Mouse (Mus musculus): ENCODE results near the gene Ccdc144b. TPM values are rescaled to one million over a fixed set of nuclear protein-coding genes. Genes with fewer than 3 reads are reported as not detected.

Gene Ccdc144b
- polyA plus RNA-seq, 1 experiment from 2014 or later = not detected

GRCm38 (mm10) chr3:35970441-35970840 lies 82.9 kb downstream of the Ccdc144b start:
- Histone ChIP-seq H3K27ac (ENCODE audit: low read depth) (no peak overlapping the region), H3K4me3 (ENCODE audit: low read depth, low read length) (no peak overlapping the region), H3K9me3 (ENCODE audit: low read depth, low read length) (no peaks in the 10 kb centered on the region), H3K4me1 (ENCODE audit: insufficient read depth) (no peaks in the 10 kb centered on the region), H3K9ac (no peak overlapping the region), H3K36me3 (ENCODE audit: insufficient read depth) (peaks cover 32% of the 10 kb centered on the region), H3K27me3 (ENCODE audit: insufficient read depth, low read length) (no peaks in the 10 kb centered on the region), H3K4me2 (no peak overlapping the region)
- no peak for DNase-seq
- no peak for ATAC-seq (ENCODE audit: insufficient read depth)
- no peak for TF ChIP-seq CTCF (IDR thresholded peaks at IDR 0.05; ENCODE audit: low read depth)
- WGBS = 89% methylated on average over 4 of the region's 4 CpGs

- H3K27ac ChIP-seq (ENCODE audit: low read depth) = no peak overlapping the region
- no peaks in the 10 kb centered on the region for H3K4me1 ChIP-seq (ENCODE audit: insufficient read depth)
- no peaks in the 10 kb centered on the region for H3K9me3 ChIP-seq (ENCODE audit: low read depth, low read length)
- H3K4me3 ChIP-seq (ENCODE audit: low read depth, low read length) = no peak overlapping the region
- H3K4me2 ChIP-seq = no peak overlapping the region
- no peaks in the 10 kb centered on the region for H3K27me3 ChIP-seq (ENCODE audit: insufficient read depth, low read length)
- no peak for TF ChIP-seq CTCF (IDR thresholded peaks at IDR 0.05; ENCODE audit: low read depth)
- H3K9ac ChIP-seq = no peak overlapping the region
- DNase-seq (no peak), ATAC-seq (ENCODE audit: insufficient read depth) (no peak)
- 89% methylated on average over 8 of the region's 8 CpGs for WGBS
- H3K36me3 ChIP-seq (ENCODE audit: insufficient read depth) = peaks cover 29% of the 10 kb centered on the region
Measured at GRCm38 (mm10) chr3:35967366-35967921, 85.9 kb downstream of the Ccdc144b start.

GRCm38 (mm10) chr3:35966493-35966892 lies 86.9 kb downstream of the Ccdc144b start:
- ATAC-seq (ENCODE audit: insufficient read depth) = no peak
- Histone ChIP-seq H3K9ac (no peak overlapping the region), H3K4me3 (ENCODE audit: low read depth, low read length) (no peak overlapping the region), H3K4me2 (no peak overlapping the region), H3K27me3 (ENCODE audit: insufficient read depth, low read length) (no peaks in the 10 kb centered on the region), H3K4me1 (ENCODE audit: insufficient read depth) (no peaks in the 10 kb centered on the region), H3K27ac (ENCODE audit: low read depth) (no peak overlapping the region), H3K36me3 (ENCODE audit: insufficient read depth) (peaks cover 27% of the 10 kb centered on the region), H3K9me3 (ENCODE audit: low read depth, low read length) (no peaks in the 10 kb centered on the region)
- WGBS = 81% methylated on average over 2 of the region's 2 CpGs
- DNase-seq = no peak
- no peak for TF ChIP-seq CTCF (IDR thresholded peaks at IDR 0.05; ENCODE audit: low read depth)

GRCm38 (mm10) chr3:35964928-35965327 lies 88.4 kb downstream of the Ccdc144b start:
- Histone ChIP-seq H3K4me3 (ENCODE audit: low read depth, low read length) (no peak overlapping the region), H3K27me3 (ENCODE audit: insufficient read depth, low read length) (no peaks in the 10 kb centered on the region), H3K9ac (no peak overlapping the region), H3K4me1 (ENCODE audit: insufficient read depth) (no peaks in the 10 kb centered on the region), H3K27ac (ENCODE audit: low read depth) (no peak overlapping the region), H3K36me3 (ENCODE audit: insufficient read depth) (peaks cover 34% of the 10 kb centered on the region), H3K9me3 (ENCODE audit: low read depth, low read length) (no peaks in the 10 kb centered on the region), H3K4me2 (no peak overlapping the region)
- TF ChIP-seq CTCF (IDR thresholded peaks at IDR 0.05; ENCODE audit: low read depth) = no peak
- ATAC-seq (ENCODE audit: insufficient read depth) (no peak), DNase-seq (no peak)
- 68% methylated on average over 4 of the region's 4 CpGs for WGBS

GRCm38 (mm10) chr3:35963921-35964320 lies 89.4 kb downstream of the Ccdc144b start:
- no peak for TF ChIP-seq CTCF (IDR thresholded peaks at IDR 0.05; ENCODE audit: low read depth)
- 91% methylated on average over 5 of the region's 5 CpGs for WGBS
- Histone ChIP-seq H3K9me3 (ENCODE audit: low read depth, low read length) (no peaks in the 10 kb centered on the region), H3K4me3 (ENCODE audit: low read depth, low read length) (no peak overlapping the region), H3K36me3 (ENCODE audit: insufficient read depth) (peaks cover 35% of the 10 kb centered on the region), H3K9ac (no peak overlapping the region), H3K27ac (ENCODE audit: low read depth) (no peak overlapping the region), H3K4me1 (ENCODE audit: insufficient read depth) (no peaks in the 10 kb centered on the region), H3K4me2 (no peak overlapping the region), H3K27me3 (ENCODE audit: insufficient read depth, low read length) (no peaks in the 10 kb centered on the region)
- DNase-seq = no peak
- ATAC-seq (ENCODE audit: insufficient read depth) = no peak

- ATAC-seq (ENCODE audit: insufficient read depth) (no peak), DNase-seq (no peak)
- Histone ChIP-seq H3K36me3 (ENCODE audit: insufficient read depth) (peaks cover 33% of the 10 kb centered on the region), H3K9ac (no peak overlapping the region), H3K27ac (ENCODE audit: low read depth) (no peak overlapping the region), H3K4me1 (ENCODE audit: insufficient read depth) (no peaks in the 10 kb centered on the region), H3K9me3 (ENCODE audit: low read depth, low read length) (no peaks in the 10 kb centered on the region), H3K27me3 (ENCODE audit: insufficient read depth, low read length) (no peaks in the 10 kb centered on the region), H3K4me2 (no peak overlapping the region), H3K4me3 (ENCODE audit: low read depth, low read length) (no peak overlapping the region)
- WGBS = 90% methylated on average over 4 of the region's 4 CpGs
- TF ChIP-seq CTCF (IDR thresholded peaks at IDR 0.05; ENCODE audit: low read depth) = no peak
Measured at GRCm38 (mm10) chr3:35963401-35963800, 89.9 kb downstream of the Ccdc144b start.

- Histone ChIP-seq H3K4me3 (ENCODE audit: low read depth, low read length) (no peak overlapping the region), H3K4me1 (ENCODE audit: insufficient read depth) (no peaks in the 10 kb centered on the region), H3K4me2 (no peak overlapping the region), H3K36me3 (ENCODE audit: insufficient read depth) (peaks cover 33% of the 10 kb centered on the region), H3K9ac (no peak overlapping the region), H3K27me3 (ENCODE audit: insufficient read depth, low read length) (no peaks in the 10 kb centered on the region), H3K9me3 (ENCODE audit: low read depth, low read length) (no peaks in the 10 kb centered on the region), H3K27ac (ENCODE audit: low read depth) (no peak overlapping the region)
- no peak for TF ChIP-seq CTCF (IDR thresholded peaks at IDR 0.05; ENCODE audit: low read depth)
- 88% methylated on average over 5 of the region's 5 CpGs for WGBS
- DNase-seq (no peak), ATAC-seq (ENCODE audit: insufficient read depth) (no peak)
Measured at GRCm38 (mm10) chr3:35962967-35963366, 90.4 kb downstream of the Ccdc144b start.

Other genes with a start within 250 kb of the Ccdc144b start
- 97.7 and 102 TPM in 2 replicates for gene Dcun1d1, start 116.1 kb downstream of the Ccdc144b start, polyA plus RNA-seq (2014; fragmentation: Nextera tagmentation; extraction: Ambion mirVana)
- gene Mccc1, start 52.9 kb downstream of the Ccdc144b start, polyA plus RNA-seq (2014; fragmentation: Nextera tagmentation; extraction: Ambion mirVana) = 31.7 and 33.1 TPM in 2 replicates
- 90.4 and 92.1 TPM in 2 replicates for gene Acad9, start 12.4 kb upstream of the Ccdc144b start, polyA plus RNA-seq (2014; fragmentation: Nextera tagmentation; extraction: Ambion mirVana)
- gene D3Ertd254e, start 97.5 kb upstream of the Ccdc144b start, polyA plus RNA-seq (2014; fragmentation: Nextera tagmentation; extraction: Ambion mirVana) = 9.7 and 10.4 TPM in 2 replicates
- 0.13 TPM in 1 of 2 replicates, not detected in the other for gene Qrfpr, start 168.8 kb upstream of the Ccdc144b start, polyA plus RNA-seq (2014; fragmentation: Nextera tagmentation; extraction: Ambion mirVana)

Measured in lung, embryonic 14.5 days (tissue).